Mouse (Mus musculus) heart, postnatal 0 days (tissue): ENCODE measurements around the gene Oxnad1.

Experiments
- CTCF ChIP-seq: IDR thresholded peaks from 2 replicates; pipeline ENCODE4 v1.5.1; 2016; ENCODE audit warnings: antibody characterized with exemption, control low read depth, low read depth
- EP300 ChIP-seq: IDR thresholded peaks from 2 replicates; pipeline ENCODE4 v1.6.1; 2016; ENCODE audit warnings: antibody characterized with exemption, low read depth

DNA sequence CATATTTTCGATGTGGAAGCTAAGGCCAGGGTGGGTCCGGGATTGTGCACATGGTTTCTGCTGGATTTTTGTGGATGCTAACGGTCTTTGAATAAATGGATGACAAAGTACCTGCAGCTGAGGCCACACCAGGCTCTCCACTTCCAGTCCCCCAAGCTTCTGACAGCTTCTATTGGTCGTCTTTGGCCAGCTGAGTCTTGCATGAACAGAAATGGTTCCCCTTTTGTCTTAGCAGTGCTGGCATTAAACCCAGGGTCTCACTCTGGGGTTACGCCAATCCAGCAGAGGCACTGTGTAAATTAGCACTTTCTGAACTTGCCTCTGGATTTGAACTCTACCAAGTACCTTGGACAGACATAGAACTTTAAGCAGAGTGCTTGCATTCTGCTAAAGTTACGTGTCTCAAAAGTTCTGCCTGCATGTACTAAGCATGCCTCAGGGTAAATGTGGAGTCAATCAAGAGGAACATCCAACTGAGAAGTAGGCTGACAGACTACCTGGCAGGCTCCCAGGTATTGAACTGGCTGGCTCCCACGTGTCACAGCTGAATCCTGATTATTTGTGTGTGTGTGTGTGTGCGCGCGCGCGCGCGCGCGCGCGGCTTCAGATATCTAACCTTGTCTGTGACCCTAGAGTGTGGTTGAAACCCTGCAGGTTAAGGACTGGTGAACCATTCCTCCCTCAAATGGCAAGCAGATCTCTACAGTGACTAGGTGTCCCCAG lies 67.2 kb downstream of the Oxnad1 start:
- TF ChIP-seq EP300 (no peak), CTCF (no peak)
